Mouse (Mus musculus) erythroblast, embryonic 14.5 days (primary cell): ENCODE measurements around the gene Htr6. TPM values are rescaled to one million over a fixed set of nuclear protein-coding genes. Genes with fewer than 3 reads are reported as not detected.

ENCODE experiments used
- H3K27me3 ChIP-seq: 2 replicates; pipeline ENCODE4 v1.6.1; 2012; ENCODE audit warnings: inconsistent platforms; ENCODE audit not compliant: control insufficient read depth
- H3K36me3 ChIP-seq: 2 replicates; pipeline ENCODE4 v1.6.1; 2012; ENCODE audit warnings: mild to moderate bottlenecking, inconsistent platforms; ENCODE audit not compliant: control insufficient read depth
- H3K4me1 ChIP-seq: 2 replicates; pipeline ENCODE4 v1.6.1; 2012; ENCODE audit warnings: inconsistent platforms; ENCODE audit not compliant: control insufficient read depth
- H3K4me3 ChIP-seq: replicated peaks from 2 replicates; pipeline ENCODE3; 2012; ENCODE audit warnings: moderate library complexity, mild to moderate bottlenecking, inconsistent platforms
- H3K9me3 ChIP-seq: 2 replicates; pipeline ENCODE4 v1.6.1; 2012; ENCODE audit warnings: low read length, inconsistent platforms, mixed read lengths; ENCODE audit not compliant: control insufficient read depth
- GATA1 ChIP-seq: IDR thresholded peaks from 2 replicates; pipeline ENCODE4 v1.6.1; 2012; ENCODE audit warnings: low read length, inconsistent platforms, mixed read lengths
- TAL1 ChIP-seq: IDR thresholded peaks from 3 replicates; pipeline ENCODE4 v1.6.1; 2012; ENCODE audit warnings: low read length, inconsistent platforms, mixed read lengths
- polyA plus RNA-seq: library from polyadenylated mRNA; stranded (reverse); fragments of >175 nt; gene quantifications from 2 replicates; pipeline ENCODE4 v1.2.3, GENCODE M21; 2012

Htr6 gene
- polyA plus RNA-seq, 1 experiment, result not detected

DNA sequence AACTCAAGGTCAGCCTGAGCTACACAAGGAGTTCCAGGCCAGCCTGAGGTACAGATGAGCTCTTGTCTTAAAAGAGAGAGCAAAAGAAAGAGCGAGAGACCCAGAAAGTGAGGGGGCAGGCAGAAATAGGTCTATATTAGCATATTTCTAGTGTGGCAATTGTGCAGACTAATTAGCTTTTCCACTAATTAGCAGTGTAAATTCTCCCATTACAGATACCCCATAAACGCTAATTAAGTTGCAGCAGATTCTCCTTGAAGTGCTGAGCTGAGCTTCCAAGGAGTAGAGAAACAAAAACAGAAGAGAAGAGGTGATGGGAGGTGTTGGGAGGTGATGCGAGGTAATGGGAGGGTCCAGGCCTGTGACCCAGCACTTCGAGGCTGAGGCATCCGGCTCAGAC lies 32.8 kb downstream of the Htr6 start:
- TF ChIP-seq GATA1 (no peak), TAL1 (no peak)
- H3K9me3 ChIP-seq, result peaks cover 5% of the 10 kb centered on the region
- no peaks in the 10 kb centered on the region for H3K4me1 ChIP-seq
- peaks cover 2% of the 10 kb centered on the region; the same call in 1 of the 2 replicates for H3K27me3 ChIP-seq
- H3K36me3 ChIP-seq, result no peaks in the 10 kb centered on the region
- no peak overlapping the region for H3K4me3 ChIP-seq

GRCm38 (mm10) chr4:139040084-139040839 lies 35.1 kb downstream of the Htr6 start:
- Histone ChIP-seq H3K27me3 (peaks cover 2% of the 10 kb centered on the region; the same call in 1 of the 2 replicates), H3K9me3 (peaks cover 12% of the 10 kb centered on the region), H3K4me3 (no peak overlapping the region), H3K4me1 (no peaks in the 10 kb centered on the region), H3K36me3 (no peaks in the 10 kb centered on the region)
- TF ChIP-seq GATA1 (no peak), TAL1 (no peak)

DNA sequence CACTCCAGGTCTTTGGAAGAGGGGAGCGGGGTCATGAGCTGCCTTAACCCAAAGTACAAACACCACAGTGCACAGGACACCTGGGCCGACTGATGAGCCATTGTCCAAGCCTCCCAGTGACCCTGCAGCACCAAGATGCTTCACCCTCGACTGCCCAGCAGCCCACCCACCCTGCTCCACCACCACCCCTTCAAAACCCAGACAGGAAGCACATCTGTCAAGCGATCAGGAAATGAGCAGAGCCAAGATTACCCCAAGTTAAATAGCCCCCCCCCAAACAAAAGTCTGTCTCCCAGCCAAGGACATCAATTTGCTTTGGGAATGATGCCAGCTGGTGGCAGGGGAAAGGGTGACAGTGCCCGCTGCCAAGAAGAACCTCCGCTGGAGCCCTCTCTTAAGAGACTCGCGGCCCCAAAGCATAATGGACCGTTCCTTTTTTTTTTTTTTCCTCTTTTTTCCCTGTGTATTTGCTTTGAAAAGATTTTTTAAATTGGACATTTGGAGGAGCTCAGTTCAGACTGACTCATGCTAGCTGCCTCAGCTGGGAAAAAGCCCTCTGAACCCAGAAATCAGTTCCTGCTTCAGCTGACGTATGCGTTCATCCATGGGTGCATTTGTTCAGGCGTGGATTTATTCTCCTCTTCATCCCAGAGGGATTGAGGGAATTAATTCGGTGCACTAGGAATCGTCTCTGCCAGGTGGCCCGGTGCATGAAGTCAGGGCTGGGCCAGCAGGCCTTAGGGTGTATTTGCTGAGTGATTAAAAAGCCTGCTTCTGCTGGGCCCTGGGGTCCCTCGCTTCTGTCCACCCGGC lies 37.4 kb downstream of the Htr6 start:
- Histone ChIP-seq H3K4me1 (no peaks in the 10 kb centered on the region), H3K9me3 (peaks cover 7% of the 10 kb centered on the region), H3K4me3 (no peak overlapping the region), H3K36me3 (no peaks in the 10 kb centered on the region), H3K27me3 (peaks cover 2% of the 10 kb centered on the region; the same call in 1 of the 2 replicates)
- no peak for TF ChIP-seq GATA1
- TF ChIP-seq TAL1, result no peak

DNA sequence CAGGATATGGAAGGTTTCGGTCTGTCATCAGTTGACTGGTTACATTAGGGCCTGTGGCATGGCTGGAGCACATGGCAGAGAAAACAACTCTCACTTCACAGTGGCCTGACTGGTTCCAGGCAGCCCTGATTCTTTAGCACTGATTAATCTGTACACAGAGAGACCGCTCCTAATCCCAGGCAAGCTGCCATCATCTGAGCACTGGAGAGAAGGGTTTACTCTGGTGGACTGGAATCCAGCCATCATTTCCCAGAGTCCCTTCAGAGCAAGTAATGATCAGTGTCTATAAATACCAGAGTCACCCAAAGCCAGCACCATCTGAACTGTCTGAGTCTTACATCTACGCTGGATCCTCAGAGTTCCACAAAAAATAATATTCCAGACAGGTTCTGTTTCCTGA lies 39.6 kb downstream of the Htr6 start:
- Histone ChIP-seq H3K9me3 (peaks cover 7% of the 10 kb centered on the region), H3K4me1 (no peaks in the 10 kb centered on the region), H3K4me3 (no peak overlapping the region), H3K27me3 (peaks cover 2% of the 10 kb centered on the region; the same call in 1 of the 2 replicates), H3K36me3 (no peaks in the 10 kb centered on the region)
- TF ChIP-seq GATA1 (no peak), TAL1 (no peak)

DNA sequence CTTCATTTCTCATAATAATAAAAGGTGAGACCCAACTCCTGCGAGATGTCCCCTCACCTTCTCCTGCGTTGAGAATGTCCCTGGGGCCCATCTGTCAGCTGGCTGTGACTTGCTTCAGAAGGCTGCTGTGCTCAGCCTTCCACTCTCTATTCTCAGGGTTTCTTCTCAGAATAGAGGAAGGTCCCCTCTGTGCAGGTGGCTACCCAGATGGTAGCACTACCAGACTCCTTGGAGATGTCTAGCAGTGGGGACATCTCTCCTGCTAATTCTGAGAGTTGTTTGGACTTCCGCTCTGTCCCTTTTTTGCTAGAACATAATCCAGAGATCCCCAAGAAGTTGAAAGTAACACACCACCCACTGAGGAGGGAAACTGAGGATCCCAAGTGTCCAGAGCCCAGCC lies 40.4 kb downstream of the Htr6 start:
- no peaks in the 10 kb centered on the region for H3K4me1 ChIP-seq
- no peak for TF ChIP-seq TAL1
- no peak for TF ChIP-seq GATA1
- peaks cover 7% of the 10 kb centered on the region for H3K9me3 ChIP-seq
- H3K36me3 ChIP-seq, result no peaks in the 10 kb centered on the region
- no peaks in the 10 kb centered on the region; the same call in 1 of the 2 replicates for H3K27me3 ChIP-seq
- H3K4me3 ChIP-seq, result no peak overlapping the region

- no peaks in the 10 kb centered on the region for H3K27me3 ChIP-seq
- H3K36me3 ChIP-seq, result no peaks in the 10 kb centered on the region
- H3K4me3 ChIP-seq, result no peak overlapping the region
- TF ChIP-seq TAL1 (no peak), GATA1 (no peak)
- H3K4me1 ChIP-seq, result no peaks in the 10 kb centered on the region
- H3K9me3 ChIP-seq, result peaks cover 7% of the 10 kb centered on the region
Measured at GRCm38 (mm10) chr4:139034540-139034939, 40.8 kb downstream of the Htr6 start.

DNA sequence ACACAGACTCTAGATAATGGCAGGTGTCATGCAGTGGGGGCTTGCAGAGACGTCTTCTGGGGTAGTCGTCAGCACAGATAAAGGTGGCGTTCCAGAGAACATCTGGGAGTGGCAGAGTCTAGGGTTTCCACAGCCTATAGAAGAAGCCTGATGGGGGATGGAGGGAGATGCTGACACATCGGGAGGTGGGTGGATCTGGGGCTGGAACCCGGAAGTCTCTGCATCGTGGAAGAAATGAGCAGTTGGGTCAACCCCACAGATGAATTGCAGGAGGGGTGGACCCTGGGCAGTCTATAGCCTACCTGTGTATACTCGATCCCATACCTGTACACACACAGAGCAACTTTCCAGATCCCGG lies 41.4 kb downstream of the Htr6 start:
- Histone ChIP-seq H3K9me3 (peaks cover 7% of the 10 kb centered on the region), H3K27me3 (no peaks in the 10 kb centered on the region), H3K36me3 (no peaks in the 10 kb centered on the region), H3K4me3 (no peak overlapping the region), H3K4me1 (no peaks in the 10 kb centered on the region)
- TF ChIP-seq GATA1, result no peak
- TF ChIP-seq TAL1, result no peak

DNA sequence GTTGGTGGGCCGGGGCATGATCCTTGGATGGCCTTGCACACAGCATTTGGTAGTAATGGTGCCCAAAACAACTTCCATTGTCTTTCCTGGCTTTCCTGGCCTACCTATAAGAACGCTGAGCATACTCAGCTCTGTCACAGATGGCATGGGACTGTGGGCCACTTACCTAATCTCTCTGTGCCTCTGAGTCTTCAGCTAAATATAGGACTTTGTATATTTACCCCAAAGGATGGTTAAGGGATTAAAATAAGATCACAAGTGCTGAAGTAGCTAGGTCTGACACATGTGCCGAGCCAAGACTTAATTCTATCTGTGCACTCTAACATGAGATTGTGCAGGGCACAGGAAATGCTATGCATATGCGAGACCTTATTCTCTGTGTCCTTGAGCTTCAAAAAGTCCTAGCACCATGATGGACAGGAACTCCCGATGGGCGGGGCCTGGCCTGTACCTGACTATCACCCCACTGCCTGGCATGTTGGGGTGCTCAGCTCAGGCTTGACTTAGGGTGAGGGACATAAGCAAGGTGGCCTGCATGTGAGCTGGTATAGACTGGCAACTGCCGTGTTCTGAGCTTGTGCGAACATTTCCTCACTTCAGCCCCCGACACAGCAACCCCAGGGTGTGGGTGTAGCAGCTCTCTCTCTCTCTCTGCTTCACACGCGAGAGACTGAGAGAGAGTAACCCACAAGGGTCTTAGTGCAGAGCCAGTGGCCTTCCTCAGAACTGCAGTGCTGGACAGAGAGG lies 41.9 kb downstream of the Htr6 start:
- no peaks in the 10 kb centered on the region for H3K27me3 ChIP-seq
- no peaks in the 10 kb centered on the region for H3K36me3 ChIP-seq
- H3K4me1 ChIP-seq, result no peaks in the 10 kb centered on the region
- peaks cover 7% of the 10 kb centered on the region for H3K9me3 ChIP-seq
- no peak overlapping the region for H3K4me3 ChIP-seq
- TF ChIP-seq TAL1 (no peak), GATA1 (no peak)

DNA sequence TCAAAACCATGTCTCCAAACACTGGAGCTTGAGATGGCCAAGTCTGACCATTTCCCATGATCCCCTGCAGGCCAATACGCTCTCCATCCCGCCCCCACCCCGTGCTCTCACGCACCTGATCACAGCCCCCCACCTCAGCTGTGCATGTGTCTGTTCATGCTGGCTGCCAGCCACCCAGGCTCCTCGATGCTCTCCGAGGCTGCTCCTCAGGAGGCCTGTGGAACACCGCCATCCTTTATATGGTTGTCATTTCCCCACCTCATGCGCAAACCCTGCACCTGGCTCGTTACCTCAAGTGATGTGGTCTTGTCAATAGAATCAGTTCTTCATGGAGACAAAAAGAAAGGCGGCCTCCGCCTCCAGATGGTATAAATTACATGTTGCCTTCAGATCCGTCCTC lies 42.8 kb downstream of the Htr6 start:
- H3K4me3 ChIP-seq, result no peak overlapping the region
- no peaks in the 10 kb centered on the region for H3K4me1 ChIP-seq
- no peaks in the 10 kb centered on the region for H3K36me3 ChIP-seq
- no peak for TF ChIP-seq GATA1
- no peak for TF ChIP-seq TAL1
- peaks cover 7% of the 10 kb centered on the region for H3K9me3 ChIP-seq
- no peaks in the 10 kb centered on the region for H3K27me3 ChIP-seq
